In genomic region chr11:86629445-86629844, GRCm38 (mm10) we compare ENCODE assay signal across 29 mouse cellular contexts. TPM values are rescaled to one million over a fixed set of nuclear protein-coding genes. Genes with fewer than 3 reads are reported as not detected.
DNase-seq lines count a peak whose midpoint lies in the region; ATAC-seq lines count a peak whose summit lies in the region.
"Had no signal": no experiment of that assay in that cellular context is flagged by ENCODE, and none has a peak within 500 bp of the region (broad histone marks: within the 10 kb centered on the region; RNA-seq: fewer than 3 reads in every experiment).

No protein-coding gene starts in this region.

- H3K9ac ChIP-seq in midbrain, embryonic 14.5 days (replicated peaks; ENCODE audit: low read length): no peak overlapping the region
- H3K9ac ChIP-seq: embryonic facial prominence, embryonic 15.5 days; forebrain, embryonic 13.5 days; heart, embryonic 12.5 days; hindbrain, embryonic 15.5 days; lung, embryonic 14.5 days; neural tube, embryonic 12.5 days had no signal

- H3K4me3 ChIP-seq in midbrain, embryonic 14.5 days (replicated peaks; ENCODE audit: low read depth, low read length): no peak overlapping the region
- H3K4me3 ChIP-seq: embryonic facial prominence, embryonic 10.5 days; embryonic facial prominence, embryonic 15.5 days; forebrain, embryonic 13.5 days; heart, adult 2 months; heart, embryonic 12.5 days; hindbrain, embryonic 15.5 days; myocyte; neural tube, embryonic 12.5 days had no signal

- no peaks in the 10 kb centered on the region for H3K4me1 ChIP-seq in midbrain, embryonic 14.5 days (ENCODE audit: control insufficient read depth, insufficient read depth, low read length)
- H3K4me1 ChIP-seq: embryonic facial prominence, embryonic 10.5 days; embryonic facial prominence, embryonic 15.5 days; forebrain, embryonic 13.5 days; hindbrain, embryonic 15.5 days; neural tube, embryonic 12.5 days had no signal

- H3K27ac ChIP-seq in midbrain, embryonic 14.5 days (replicated peaks; ENCODE audit: low read depth, low read length): no peak overlapping the region
- H3K27ac ChIP-seq: embryonic facial prominence, embryonic 10.5 days; embryonic facial prominence, embryonic 15.5 days; forebrain, embryonic 13.5 days; heart, adult 2 months; hindbrain, embryonic 15.5 days; neural tube, embryonic 12.5 days had no signal

- 96% methylated on average over 3 of the region's 3 CpGs for WGBS in midbrain, embryonic 14.5 days

- intact Hi-C loops in heart, postnatal 36 days (cut with DNase I): no loop called here

- no peak overlapping the region for H3K4me2 ChIP-seq in midbrain, embryonic 14.5 days (ENCODE audit: low read length)
- H3K4me2 ChIP-seq: embryonic facial prominence, embryonic 15.5 days; forebrain, embryonic 13.5 days; heart, embryonic 12.5 days; hindbrain, embryonic 15.5 days; lung, embryonic 14.5 days; midbrain, embryonic 11.5 days; neural tube, embryonic 12.5 days had no signal

- peak; percentile 55 for DNase-seq in heart, adult 11 months
- no peak for DNase-seq in heart, postnatal 36 days
- DNase-seq in urinary bladder, postnatal 14 days (ENCODE audit: low spot score): peak; percentile 36
- no peak for DNase-seq in urinary bladder, postnatal 10 days (ENCODE audit: low spot score)
- DNase-seq in adrenal gland, postnatal 25 days: peak; percentile 29
- no peak for DNase-seq in midbrain, embryonic 14.5 days
- no peak for DNase-seq in cerebellum, postnatal 14 days
- DNase-seq: cerebellum, adult 18-20 months; cerebellum, postnatal 10 days; gastrocnemius, postnatal 36 days; heart, adult 2 months; kidney, adult 11 months; kidney, postnatal 14 days; layer of hippocampus, adult 9-11 months; lung, embryonic 14.5 days; lung, postnatal 36 days; right cerebral cortex, adult 18-20 months; thymus, adult 2 months; thymus, postnatal 36 days had no signal

- no peak for ATAC-seq in midbrain, embryonic 14.5 days (ENCODE audit: low FRiP score, low TSS enrichment)
- ATAC-seq: CD4-positive, CD25-positive, alpha-beta regulatory T cell, adult 4 months; forebrain, embryonic 13.5 days; inflammation-experienced regulatory T-cells, adult 6 months had no signal

- no peaks in the 10 kb centered on the region for H3K27me3 ChIP-seq in midbrain, embryonic 14.5 days (ENCODE audit: control insufficient read depth, insufficient read depth, low read length)
- H3K27me3 ChIP-seq: embryonic facial prominence, embryonic 15.5 days; forebrain, embryonic 13.5 days; heart, embryonic 12.5 days; hindbrain, embryonic 15.5 days; neural tube, embryonic 12.5 days had no signal

- H3K36me3 ChIP-seq in midbrain, embryonic 14.5 days (ENCODE audit: control insufficient read depth, insufficient read depth, low read length): peaks cover 14% of the 10 kb centered on the region; the same call in 1 of the 2 replicates

- no peaks in the 10 kb centered on the region for H3K9me3 ChIP-seq in midbrain, embryonic 14.5 days (ENCODE audit: control insufficient read depth, low read length)
- H3K9me3 ChIP-seq: embryonic facial prominence, embryonic 10.5 days; embryonic facial prominence, embryonic 15.5 days; forebrain, embryonic 13.5 days; heart, embryonic 12.5 days; hindbrain, embryonic 15.5 days; neural tube, embryonic 12.5 days had no signal

RNA-seq across cellular contexts. Expression of gene Vmp1, which starts 54.2 kb away (rescaled TPM):
- total RNA-seq in heart, postnatal 36 days (2021): 10 to 100 TPM; 49.4 to 69.0 TPM
- total RNA-seq in adrenal gland, postnatal 25 days (2021): 105 and 162 TPM in 2 replicates
- polyA plus RNA-seq in midbrain, embryonic 14.5 days (2014; fragmentation: Nextera tagmentation; extraction: Ambion mirVana): 129 TPM in 2 replicates

RNA-seq across cellular contexts. Expression of gene Ptrh2, which starts 54.3 kb away (rescaled TPM):
- total RNA-seq in heart, postnatal 36 days (2021): 1 to 10 TPM; 6.2 to 7.3 TPM
- total RNA-seq in adrenal gland, postnatal 25 days (2021): 18.2 and 18.8 TPM in 2 replicates
- 30.3 and 34.9 TPM in 2 replicates for polyA plus RNA-seq in midbrain, embryonic 14.5 days (2014; fragmentation: Nextera tagmentation; extraction: Ambion mirVana)

Comparison
In these comparisons a context has a peak if more than half of its experiments do, and no peak if none do; other contexts are left out.
1. DNase-seq: peak in heart, adult 11 months (single experiment), urinary bladder, postnatal 14 days (single experiment) and adrenal gland, postnatal 25 days (single experiment); none in heart, postnatal 36 days (0 of 2), urinary bladder, postnatal 10 days (single experiment), midbrain, embryonic 14.5 days (single experiment) and cerebellum, postnatal 14 days (0 of 2).